Mouse (Mus musculus) adrenal gland, postnatal 25 days (tissue): Measurements from ENCODE around the gene Relt. TPM values are rescaled to one million over a fixed set of nuclear protein-coding genes. Genes with fewer than 3 reads are reported as not detected.

ENCODE experiments used
- DNase-seq: peaks from one replicate; pipeline ENCODE4 v3.0.0; 2021; ENCODE audit warnings: mixed read lengths
- long read RNA-seq: library from polyadenylated mRNA; stranded (forward); transcript quantifications from one replicate; pipeline ENCODE4 v2.0.0, GENCODE M21; 2021
- total RNA-seq: library from RNA; stranded (reverse); gene quantifications from 2 replicates; pipeline ENCODE4 v1.2.3, GENCODE M21; 2021

Relt gene
- total RNA-seq, result 1.0 and 1.3 TPM in 2 replicates
- long read RNA-seq, partial matches to known transcripts, result 0 of 3 reads
- long read RNA-seq, other reads (novel, unspliced or antisense), result 0 of 3 reads

- peak; percentile 93 for DNase-seq
Measured at GRCm38 (mm10) chr7:100862828-100863638, at the start of gene Relt. Relt (minus strand) TSS chr7:100863446.

GRCm38 (mm10) chr7:100911791-100912190, 48.5 kb upstream of the Relt start:
- DNase-seq, result no peak

- peak; percentile 65 for DNase-seq
Measured at GRCm38 (mm10) chr7:100911246-100911770, 48.1 kb upstream of the Relt start.

GRCm38 (mm10) chr7:100908567-100908966, 45.3 kb upstream of the Relt start:
- peak; percentile 66 for DNase-seq

- peak; percentile 70 for DNase-seq
Measured at GRCm38 (mm10) chr7:100908061-100908460, 44.8 kb upstream of the Relt start.

- peak; percentile 82 for DNase-seq
Measured at GRCm38 (mm10) chr7:100907231-100907630, 44.0 kb upstream of the Relt start.

- DNase-seq, result no peak
Measured at GRCm38 (mm10) chr7:100906029-100906789, 43.0 kb upstream of the Relt start.

GRCm38 (mm10) chr7:100905037-100905436, 41.8 kb upstream of the Relt start:
- no peak for DNase-seq

GRCm38 (mm10) chr7:100904612-100905011, 41.4 kb upstream of the Relt start:
- DNase-seq, result no peak

- DNase-seq, result no peak
Measured at GRCm38 (mm10) chr7:100902451-100903137, 39.3 kb upstream of the Relt start.

GRCm38 (mm10) chr7:100897828-100898227, 34.6 kb upstream of the Relt start:
- DNase-seq, result no peak

GRCm38 (mm10) chr7:100894833-100895226, 31.6 kb upstream of the Relt start:
- no peak for DNase-seq

- peak; percentile 60 for DNase-seq
Measured at GRCm38 (mm10) chr7:100894057-100894832, 31.0 kb upstream of the Relt start.

GRCm38 (mm10) chr7:100893249-100894056, 30.2 kb upstream of the Relt start:
- DNase-seq, result peak; percentile 82

- DNase-seq, result peak; percentile 55
Measured at GRCm38 (mm10) chr7:100886535-100886934, 23.3 kb upstream of the Relt start.

GRCm38 (mm10) chr7:100884460-100884859, 21.2 kb upstream of the Relt start:
- DNase-seq, result peak; percentile 0

GRCm38 (mm10) chr7:100881950-100882349, 18.7 kb upstream of the Relt start:
- DNase-seq, result no peak

- DNase-seq, result no peak
Measured at GRCm38 (mm10) chr7:100881531-100881930, 18.3 kb upstream of the Relt start.

GRCm38 (mm10) chr7:100879595-100879994, 16.3 kb upstream of the Relt start:
- peak; percentile 74 for DNase-seq

GRCm38 (mm10) chr7:100876771-100877170, 13.5 kb upstream of the Relt start:
- no peak for DNase-seq

GRCm38 (mm10) chr7:100876293-100876692, 13.0 kb upstream of the Relt start:
- no peak for DNase-seq
